Mouse (Mus musculus): ENCODE measurements around the gene Znrf2. TPM values are rescaled to one million over a fixed set of nuclear protein-coding genes. Genes with fewer than 3 reads are reported as not detected.

The Znrf2 gene
- polyA plus RNA-seq, 1 experiment from 2014 or later, result 17.4 TPM

DNA sequence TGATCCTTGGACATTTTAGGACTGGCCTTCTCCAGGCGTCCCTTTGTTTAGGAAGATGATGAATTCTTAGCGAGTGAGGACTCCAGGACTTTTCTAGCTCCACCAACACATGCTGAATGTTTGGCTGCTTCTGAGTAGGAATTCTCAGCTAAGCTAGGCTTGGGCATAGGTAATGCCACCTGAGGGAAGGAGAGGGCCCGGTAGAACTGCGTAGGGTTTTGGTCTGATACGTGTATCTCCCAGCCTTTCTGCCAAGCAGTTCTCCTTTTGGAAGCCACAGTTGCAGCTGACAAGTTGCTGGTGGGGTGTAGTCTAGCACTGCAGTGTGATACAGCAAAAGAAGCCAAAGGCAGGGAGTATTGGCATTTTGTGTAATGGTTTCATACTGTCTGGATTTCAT is 10.9 kb upstream of the Znrf2 start:
- in situ Hi-C loops (cut with MboI; ENCODE audit: low pct_unique_long_range_greater_than_20kb), result no loop called here
- no peak for TF ChIP-seq CTCF (IDR thresholded peaks at IDR 0.05)
- H3K27me3 ChIP-seq, result no peaks in the 10 kb centered on the region
- ATAC-seq, result no peak
- CTCF ChIA-PET, result interaction anchor here (2.7 kb wide), 1 partner anchor 12 kb away, joined by 12 read pairs; no protein-coding TSS in a partner anchor
- DNase-seq (ENCODE audit: low read depth, low spot score), result no peak
- POLR2A ChIA-PET, result no interaction called here

DNA sequence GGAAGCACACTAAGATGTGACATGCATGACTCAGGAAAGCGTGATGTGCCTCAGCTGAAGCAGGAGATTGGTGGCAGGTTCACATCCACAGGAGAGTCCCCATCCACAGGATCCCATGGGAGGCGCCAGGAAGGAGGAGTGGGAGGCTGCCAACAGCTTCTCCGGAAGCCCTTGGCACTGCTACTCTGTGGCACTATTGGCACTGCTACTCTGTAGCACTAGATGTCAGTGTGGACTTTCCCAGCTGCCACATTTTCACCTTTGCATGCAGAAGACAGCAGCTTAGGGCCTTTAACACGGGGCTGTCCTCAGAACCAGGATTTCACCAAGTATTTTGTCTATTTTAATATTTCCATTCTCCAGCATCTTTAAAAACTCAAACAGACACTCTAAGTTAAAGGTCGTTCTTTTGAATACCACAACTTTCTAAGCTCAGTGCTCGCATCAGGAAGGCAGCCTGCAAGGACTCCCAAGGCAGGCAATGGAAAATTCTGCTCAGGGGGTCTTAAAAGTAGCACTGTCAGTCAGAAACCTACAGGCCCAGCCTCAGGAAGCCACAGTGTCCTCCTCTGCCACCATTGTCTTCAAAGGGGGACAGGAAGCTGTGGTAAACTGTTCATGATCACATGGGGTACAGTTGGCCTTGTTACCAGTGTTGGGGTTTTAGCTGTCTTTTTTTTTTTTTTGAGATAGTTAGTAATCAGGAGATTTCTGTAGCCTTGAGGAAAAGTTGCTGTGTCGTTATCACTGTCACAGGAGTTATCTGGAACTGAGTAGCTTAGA is 7.0 kb upstream of the Znrf2 start:
- no peaks in the 10 kb centered on the region for H3K27me3 ChIP-seq
- in situ Hi-C loops (cut with MboI; ENCODE audit: low pct_unique_long_range_greater_than_20kb), result loop anchor here (5.0 to 10.0 kb wide), 4 partner anchors 105 to 353 kb away; partner anchors contain the start of gene Ggct
- ChIA-PET CTCF (interaction anchor here (0.7 to 4.3 kb wide), 8 partner anchors 12 to 358 kb away, joined by 3 to 28 read pairs (median 4); partner anchors contain the start of gene Ggct), POLR2A (interaction anchor here (0.6 to 0.7 kb wide), 2 partner anchors 219 to 324 kb away, joined by 3 read pairs; no protein-coding TSS in a partner anchor)
- ATAC-seq (peak; percentile 2), DNase-seq (ENCODE audit: low read depth, low spot score) (no peak)
- TF ChIP-seq CTCF (IDR thresholded peaks at IDR 0.05), result peak; percentile 71

DNA sequence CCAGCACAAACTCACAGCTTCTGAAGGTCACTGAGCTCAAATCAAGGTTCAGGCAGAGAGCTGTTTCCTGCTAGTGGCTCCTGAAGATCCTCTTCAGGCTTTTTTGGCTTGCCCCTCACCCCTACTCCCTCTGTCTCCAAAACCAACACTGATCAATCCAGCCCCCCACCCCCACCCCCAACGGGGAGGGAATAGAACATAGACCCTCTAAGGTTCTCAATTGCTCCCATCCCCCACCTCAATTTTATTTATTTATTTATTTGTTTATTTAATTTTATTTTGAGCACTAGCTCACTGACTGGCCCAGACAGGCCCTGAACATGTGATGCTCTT is 6.4 kb upstream of the Znrf2 start:
- H3K27me3 ChIP-seq, result no peaks in the 10 kb centered on the region
- DNase-seq (ENCODE audit: low read depth, low spot score) (no peak), ATAC-seq (no peak)
- in situ Hi-C loops (cut with MboI; ENCODE audit: low pct_unique_long_range_greater_than_20kb), result loop anchor here (5.0 to 10.0 kb wide), 4 partner anchors 105 to 352 kb away; partner anchors contain the start of gene Ggct
- no peak for TF ChIP-seq CTCF (IDR thresholded peaks at IDR 0.05)
- ChIA-PET POLR2A (interaction anchor here (0.6 kb wide), 1 partner anchor 219 kb away, joined by 3 read pairs; no protein-coding TSS in a partner anchor), CTCF (interaction anchor here (0.8 to 4.3 kb wide), 6 partner anchors 13 to 357 kb away, joined by 3 to 28 read pairs (median 4); partner anchors contain the start of gene Ggct)

GRCm38 (mm10) chr6:54811546-54812250 is 5.0 kb upstream of the Znrf2 start:
- DNase-seq (ENCODE audit: low read depth, low spot score), result no peak
- CTCF ChIA-PET, result interaction anchor here (0.7 to 2.6 kb wide), 7 partner anchors 11 to 205 kb away, joined by 3 to 9 read pairs (median 3); partner anchors contain the start of gene Ggct
- no peaks in the 10 kb centered on the region for H3K27me3 ChIP-seq
- no peak for ATAC-seq
- POLR2A ChIA-PET, result interaction anchor here (0.8 kb wide), 1 partner anchor 56 kb away, joined by 3 read pairs; no protein-coding TSS in a partner anchor
- TF ChIP-seq CTCF (IDR thresholded peaks at IDR 0.05), result no peak
- in situ Hi-C loops (cut with MboI; ENCODE audit: low pct_unique_long_range_greater_than_20kb), result loop anchor here (5.0 to 10.0 kb wide), 4 partner anchors 107 to 351 kb away; partner anchors contain the start of gene Ggct

DNA sequence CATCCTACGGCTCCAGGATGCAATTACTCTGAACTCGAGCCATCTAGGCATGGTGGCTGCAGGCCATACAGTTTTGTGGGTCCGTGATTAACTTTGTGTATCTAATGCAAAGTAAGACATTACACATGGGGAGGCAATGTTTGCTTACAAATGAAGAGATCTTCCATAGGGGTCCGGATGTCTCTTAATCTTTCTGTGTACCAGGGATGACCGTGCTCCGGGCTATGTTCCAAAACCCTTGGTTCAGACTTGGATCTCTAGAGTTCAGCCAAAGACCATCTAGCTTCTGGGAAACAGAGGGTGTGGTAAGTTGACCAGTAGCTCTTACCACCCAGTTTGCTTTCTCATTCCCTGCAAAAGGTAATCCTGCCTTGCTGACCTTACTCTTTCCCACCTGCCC is 4.4 kb upstream of the Znrf2 start:
- CTCF ChIA-PET, result interaction anchor here (0.8 to 2.6 kb wide), 6 partner anchors 16 to 204 kb away, joined by 3 to 9 read pairs (median 4); partner anchors contain the start of gene Ggct
- no peak for TF ChIP-seq CTCF (IDR thresholded peaks at IDR 0.05)
- no peak for DNase-seq (ENCODE audit: low read depth, low spot score)
- POLR2A ChIA-PET, result interaction anchor here (0.6 kb wide), 1 partner anchor 443 kb away, joined by 8 read pairs; no protein-coding TSS in a partner anchor
- no peaks in the 10 kb centered on the region for H3K27me3 ChIP-seq
- in situ Hi-C loops (cut with MboI; ENCODE audit: low pct_unique_long_range_greater_than_20kb), result loop anchor here (5.0 to 10.0 kb wide), 4 partner anchors 107 to 350 kb away; partner anchors contain the start of gene Ggct
- no peak for ATAC-seq

GRCm38 (mm10) chr6:54815428-54816130 is 1.1 kb upstream of the Znrf2 start:
- no peaks in the 10 kb centered on the region for H3K27me3 ChIP-seq
- TF ChIP-seq CTCF (IDR thresholded peaks at IDR 0.05), result no peak
- in situ Hi-C loops (cut with MboI; ENCODE audit: low pct_unique_long_range_greater_than_20kb), result loop anchor here (5.0 to 10.0 kb wide), 3 partner anchors 47 to 111 kb away; no protein-coding TSS in a partner anchor
- ATAC-seq (no peak), DNase-seq (ENCODE audit: low read depth, low spot score) (no peak)
- ChIA-PET POLR2A (no interaction called here), CTCF (interaction anchor here (1.0 kb wide), 1 partner anchor 15 kb away, joined by 3 read pairs; no protein-coding TSS in a partner anchor)

GRCm38 (mm10) chr6:54817266-54817767 is 601 bp downstream of the Znrf2 start:
- TF ChIP-seq CTCF (IDR thresholded peaks at IDR 0.05), result peak; percentile 29
- POLR2A ChIA-PET, result interaction anchor here (0.8 to 1.0 kb wide), 2 partner anchors 13 to 155 kb away, joined by 3 read pairs; no protein-coding TSS in a partner anchor
- in situ Hi-C loops (cut with MboI; ENCODE audit: low pct_unique_long_range_greater_than_20kb), result loop anchor here (5.0 to 10.0 kb wide), 3 partner anchors 45 to 113 kb away; no protein-coding TSS in a partner anchor

DNA sequence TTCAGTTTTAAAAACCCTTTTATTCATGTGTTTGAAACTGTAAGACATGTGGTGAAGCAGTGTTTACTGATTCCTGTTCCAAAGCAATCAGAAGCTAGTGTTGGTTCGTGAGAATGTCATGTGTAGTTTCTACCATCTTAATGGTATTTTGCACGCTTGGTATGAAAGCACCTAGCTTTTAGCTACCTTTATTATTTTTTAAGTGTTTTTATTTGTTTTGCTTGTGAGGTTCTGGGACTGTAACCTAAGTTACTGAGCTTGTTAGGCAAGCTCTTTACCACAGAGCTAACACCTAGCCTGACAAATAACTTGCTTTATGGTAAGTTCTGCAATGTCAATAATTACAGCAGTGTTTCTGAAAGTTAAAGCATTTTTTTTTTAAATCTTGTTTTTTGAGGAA is 1.7 kb downstream of the Znrf2 start:
- ATAC-seq (no peak), DNase-seq (ENCODE audit: low read depth, low spot score) (no peak)
- in situ Hi-C loops (cut with MboI; ENCODE audit: low pct_unique_long_range_greater_than_20kb), result loop anchor here (5.0 to 10.0 kb wide), 3 partner anchors 44 to 114 kb away; no protein-coding TSS in a partner anchor
- ChIA-PET POLR2A (interaction anchor here (0.6 to 1.2 kb wide), 2 partner anchors 12 to 391 kb away, joined by 3 to 5 read pairs; no protein-coding TSS in a partner anchor), CTCF (interaction anchor here (1.0 to 1.5 kb wide), 5 partner anchors 10 to 79 kb away, joined by 3 to 5 read pairs (median 4); no protein-coding TSS in a partner anchor)
- no peaks in the 10 kb centered on the region for H3K27me3 ChIP-seq
- no peak for TF ChIP-seq CTCF (IDR thresholded peaks at IDR 0.05)

More at GRCm38 (mm10) chr6:54817266-54817767, 601 bp downstream of the Znrf2 start:
- CTCF ChIA-PET, result interaction anchor here (1.3 to 1.5 kb wide), 3 partner anchors 22 to 174 kb away, joined by 3 to 4 read pairs (median 3); no protein-coding TSS in a partner anchor
- DNase-seq (ENCODE audit: low read depth, low spot score), result no peak
- no peaks in the 10 kb centered on the region for H3K27me3 ChIP-seq
- ATAC-seq, result peak; percentile 32

GRCm38 (mm10) chr6:54819272-54819671 is 2.6 kb downstream of the Znrf2 start:
- ChIA-PET CTCF (interaction anchor here (1.3 to 2.1 kb wide), 2 partner anchors 10 to 17 kb away, joined by 5 to 12 read pairs; no protein-coding TSS in a partner anchor), POLR2A (interaction anchor here (1.2 kb wide), 1 partner anchor 11 kb away, joined by 3 read pairs; no protein-coding TSS in a partner anchor)
- ATAC-seq (no peak), DNase-seq (ENCODE audit: low read depth, low spot score) (no peak)
- TF ChIP-seq CTCF (IDR thresholded peaks at IDR 0.05), result no peak
- no peaks in the 10 kb centered on the region for H3K27me3 ChIP-seq
- in situ Hi-C loops (cut with MboI; ENCODE audit: low pct_unique_long_range_greater_than_20kb), result loop anchor here (5.0 to 10.0 kb wide), 3 partner anchors 43 to 114 kb away; no protein-coding TSS in a partner anchor

Measured in Patski (cell line).